Mouse (Mus musculus): ENCODE results near the gene Sh2b2.

- TF ChIP-seq CTCF (conservative IDR thresholded peaks at IDR 0.05; ENCODE audit: low read length) (no peak), NANOG (IDR thresholded peaks at IDR 0.05; ENCODE audit: borderline replicate concordance, low read length) (no peak), POU5F1 (IDR thresholded peaks at IDR 0.05; ENCODE audit: borderline replicate concordance, low read length) (no peak)
These were observed 32.6 kb downstream of the Sh2b2 start for GRCm38 (mm10) chr5:136213716-136214115.
